In genomic region chr2:159069180-159069579, GRCm38 (mm10) we compare ENCODE assay signal across 9 mouse cellular contexts.
DNase-seq lines count a peak whose midpoint lies in the region; ATAC-seq lines count a peak whose summit lies in the region.
"Had no signal": no experiment of that assay in that cellular context is flagged by ENCODE, and none has a peak within 500 bp of the region (broad histone marks: within the 10 kb centered on the region; RNA-seq: fewer than 3 reads in every experiment).

No protein-coding gene starts in this region.

- H3K4me2 ChIP-seq in heart, embryonic 11.5 days, result no peak overlapping the region

- DNase-seq in adrenal gland, postnatal 10 days, result peak; percentile 18
- no peak for DNase-seq in adrenal gland, adult 2 months
- DNase-seq in right cerebral cortex, adult 18-20 months, result peak; percentile 39
- no peak for DNase-seq in right cerebral cortex, postnatal 4 days
- peak; percentile 53 to 74 for DNase-seq in kidney, postnatal 36 days
- no peak for DNase-seq in ovary, postnatal 14 days (ENCODE audit: low spot score)
- DNase-seq in c-Kit-positive CD71-positive TER-119-positive erythroid progenitor cells, embryonic 14.5 days (ENCODE audit: low spot score), result no peak
- DNase-seq: thymus, postnatal 25 days had no signal

- H3K4me3 ChIP-seq in heart, embryonic 11.5 days (ENCODE audit: low read depth, low read length), result no peak overlapping the region

- no peak for ATAC-seq in heart, embryonic 11.5 days (replicated peaks; ENCODE audit: insufficient number of reproducible peaks, low FRiP score, low TSS enrichment)

- WGBS in heart, embryonic 11.5 days (ENCODE audit: insufficient replicate concordance), result 14% methylated on average over 6 of the region's 6 CpGs

- H3K9ac ChIP-seq in heart, embryonic 11.5 days (ENCODE audit: low read depth, low read length), result no peak overlapping the region

- H3K36me3 ChIP-seq in heart, embryonic 11.5 days (ENCODE audit: control insufficient read depth, insufficient read depth, low read length), result no peaks in the 10 kb centered on the region

- H3K27me3 ChIP-seq in heart, embryonic 11.5 days (ENCODE audit: control insufficient read depth, insufficient read depth, low read length), result no peaks in the 10 kb centered on the region

- H3K4me1 ChIP-seq in heart, embryonic 11.5 days (ENCODE audit: control insufficient read depth, insufficient read depth, low read length), result no peaks in the 10 kb centered on the region

- no peaks in the 10 kb centered on the region for H3K9me3 ChIP-seq in heart, embryonic 11.5 days (replicated peaks; ENCODE audit: control insufficient read depth, low read length)

- H3K27ac ChIP-seq in heart, embryonic 11.5 days (ENCODE audit: low read depth, low read length), result no peak overlapping the region

Comparison
In these comparisons a context has a peak if more than half of its experiments do, and no peak if none do; other contexts are left out.
1. DNase-seq: peak in adrenal gland, postnatal 10 days (single experiment), right cerebral cortex, adult 18-20 months (single experiment) and kidney, postnatal 36 days (2 of 2); none in adrenal gland, adult 2 months (single experiment), right cerebral cortex, postnatal 4 days (single experiment), ovary, postnatal 14 days (single experiment) and c-Kit-positive CD71-positive TER-119-positive erythroid progenitor cells, embryonic 14.5 days (single experiment).